Mouse (Mus musculus) midbrain, postnatal 0 days (tissue): Measurements from ENCODE around the gene Nup93. TPM values are rescaled to one million over a fixed set of nuclear protein-coding genes. Genes with fewer than 3 reads are reported as not detected.

Experiments used
- ATAC-seq: fragments of 200-750 bp; cut with Nextera tagmentation; 2 replicates; pipeline ENCODE4 v1.8.0; 2017; ENCODE audit warnings: moderate number of reproducible peaks, mild to moderate bottlenecking, moderate TSS enrichment, moderate library complexity; ENCODE audit not compliant: low FRiP score
- DNase-seq: peaks from one replicate; pipeline ENCODE4 v3.0.0-alpha.2; 2015; ENCODE audit warnings: low spot score
- H3K27ac ChIP-seq: fragments of 300-500 bp; sonication (generic); 2 replicates; pipeline ENCODE4 v1.5.1; 2014; ENCODE audit warnings: low read depth, mild to moderate bottlenecking, low read length, mixed read lengths
- H3K27me3 ChIP-seq: fragments of 300-500 bp; sonication (generic); 2 replicates; pipeline ENCODE4 v1.6.1; 2014; ENCODE audit warnings: low read length, control low read depth, mixed read lengths; ENCODE audit not compliant: insufficient read depth
- H3K36me3 ChIP-seq: fragments of 300-500 bp; sonication (generic); 2 replicates; pipeline ENCODE4 v1.6.1; 2014; ENCODE audit warnings: low read length, control low read depth, mixed read lengths; ENCODE audit not compliant: insufficient read depth
- H3K4me1 ChIP-seq: fragments of 300-500 bp; sonication (generic); 2 replicates; pipeline ENCODE4 v1.6.1; 2014; ENCODE audit warnings: mild to moderate bottlenecking, control low read depth, antibody characterized with exemption, low read length, mixed read lengths; ENCODE audit not compliant: insufficient read depth
- H3K4me2 ChIP-seq: fragments of 300-500 bp; sonication (generic); 2 replicates; pipeline ENCODE4 v1.6.1; 2014; ENCODE audit warnings: low read depth, mild to moderate bottlenecking, low read length, mixed read lengths; ENCODE audit not compliant: poor library complexity, severe bottlenecking
- H3K4me3 ChIP-seq: fragments of 300-500 bp; sonication (generic); 2 replicates; pipeline ENCODE4 v1.5.1; 2014; ENCODE audit warnings: low read depth, mild to moderate bottlenecking, low read length, moderate library complexity
- H3K9ac ChIP-seq: fragments of 300-500 bp; sonication (generic); replicated peaks from 2 replicates; pipeline ENCODE4 v1.6.1; 2014; ENCODE audit warnings: mild to moderate bottlenecking, low read length, moderate library complexity, mixed read lengths; ENCODE audit not compliant: poor library complexity, severe bottlenecking
- H3K9me3 ChIP-seq: fragments of 300-500 bp; sonication (generic); 2 replicates; pipeline ENCODE4 v1.6.1; 2016; ENCODE audit warnings: low read length, control low read depth
- CTCF ChIP-seq: IDR thresholded peaks from 2 replicates; pipeline ENCODE4 v1.5.1; 2016; ENCODE audit warnings: antibody characterized with exemption, mild to moderate bottlenecking
- WGBS: fragments of 180-500 bp; shearing (Covaris S2); extraction: QIAGEN DNeasy Blood & Tissue Kit; methylation state at CpG from one replicate; pipeline ENCODE4 v1.1.7; 2014; 5-methylcytosine and 5-hydroxymethylcytosine counted together
- polyA plus RNA-seq: library from polyadenylated mRNA; unstranded; fragments of >200 nt; fragmentation: Nextera tagmentation; extraction: Ambion mirVana; gene quantifications from 2 replicates; pipeline ENCODE4 v1.2.1, GENCODE M21; 2015
- total RNA-seq: library from RNA; depleted of rRNA; stranded (reverse); fragments of >200 nt; gene quantifications from 2 replicates; pipeline ENCODE4 v1.2.3, GENCODE M21; 2014

Gene Nup93
- total and polyA plus RNA-seq, 2 experiments from 2014 or later = 39.9 to 65.3 TPM

DNA sequence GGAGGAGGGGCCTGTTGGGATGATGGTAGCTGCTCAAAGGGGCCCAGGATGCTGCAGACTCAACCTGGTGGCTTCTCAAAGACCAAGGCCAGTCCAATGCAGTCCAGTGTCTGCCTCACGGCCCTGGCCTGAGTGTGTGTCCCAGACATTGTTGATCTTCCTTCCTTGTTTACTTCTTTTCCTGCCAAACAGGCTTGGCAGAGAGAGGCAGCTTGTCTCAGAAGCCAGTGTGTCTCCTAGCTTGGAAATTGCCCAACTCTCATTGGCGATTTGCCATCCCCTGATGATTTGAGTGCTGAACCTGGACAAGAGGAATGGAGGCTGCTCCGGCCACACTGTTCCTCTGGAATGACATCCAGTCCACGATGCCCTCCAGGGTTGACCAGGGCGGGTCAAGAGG, 144.2 kb downstream of the Nup93 start:
- H3K27me3 ChIP-seq = no peaks in the 10 kb centered on the region
- H3K4me3 ChIP-seq = no peak overlapping the region
- WGBS = 66% methylated on average over 5 of the region's 5 CpGs
- no peaks in the 10 kb centered on the region for H3K36me3 ChIP-seq
- no peak overlapping the region for H3K9ac ChIP-seq
- no peak for ATAC-seq
- no peak for TF ChIP-seq CTCF
- no peak overlapping the region for H3K4me2 ChIP-seq
- H3K4me1 ChIP-seq = no peaks in the 10 kb centered on the region
- peak; percentile 81 for DNase-seq
- no peak overlapping the region for H3K27ac ChIP-seq
- H3K9me3 ChIP-seq = no peaks in the 10 kb centered on the region

GRCm38 (mm10) chr8:94361774-94362431, 147.5 kb downstream of the Nup93 start:
- no peaks in the 10 kb centered on the region for H3K4me1 ChIP-seq
- H3K9ac ChIP-seq = no peak overlapping the region
- H3K9me3 ChIP-seq = no peaks in the 10 kb centered on the region
- no peak overlapping the region for H3K4me3 ChIP-seq
- WGBS = 88% methylated on average over 6 of the region's 6 CpGs
- TF ChIP-seq CTCF = no peak
- H3K27me3 ChIP-seq = no peaks in the 10 kb centered on the region
- no peak overlapping the region for H3K27ac ChIP-seq
- no peak for DNase-seq
- ATAC-seq = no peak
- H3K36me3 ChIP-seq = no peaks in the 10 kb centered on the region
- no peak overlapping the region for H3K4me2 ChIP-seq

GRCm38 (mm10) chr8:94362607-94363239, 148.4 kb downstream of the Nup93 start:
- WGBS = 87% methylated on average over 7 of the region's 7 CpGs
- ATAC-seq (no peak), DNase-seq (no peak)
- Histone ChIP-seq H3K27ac (no peak overlapping the region), H3K9me3 (no peaks in the 10 kb centered on the region), H3K27me3 (no peaks in the 10 kb centered on the region), H3K4me1 (no peaks in the 10 kb centered on the region), H3K9ac (no peak overlapping the region), H3K4me2 (no peak overlapping the region), H3K36me3 (no peaks in the 10 kb centered on the region), H3K4me3 (no peak overlapping the region)
- no peak for TF ChIP-seq CTCF

- no peaks in the 10 kb centered on the region for H3K36me3 ChIP-seq
- H3K4me1 ChIP-seq = no peaks in the 10 kb centered on the region
- no peaks in the 10 kb centered on the region for H3K27me3 ChIP-seq
- H3K4me2 ChIP-seq = no peak overlapping the region
- WGBS = 54% methylated on average over 4 of the region's 4 CpGs
- ATAC-seq = no peak
- TF ChIP-seq CTCF = no peak
- H3K9me3 ChIP-seq = no peaks in the 10 kb centered on the region
- H3K9ac ChIP-seq = no peak overlapping the region
- peak; percentile 41 for DNase-seq
- no peak overlapping the region for H3K27ac ChIP-seq
- H3K4me3 ChIP-seq = no peak overlapping the region
Measured at GRCm38 (mm10) chr8:94363288-94363688, 148.9 kb downstream of the Nup93 start.

DNA sequence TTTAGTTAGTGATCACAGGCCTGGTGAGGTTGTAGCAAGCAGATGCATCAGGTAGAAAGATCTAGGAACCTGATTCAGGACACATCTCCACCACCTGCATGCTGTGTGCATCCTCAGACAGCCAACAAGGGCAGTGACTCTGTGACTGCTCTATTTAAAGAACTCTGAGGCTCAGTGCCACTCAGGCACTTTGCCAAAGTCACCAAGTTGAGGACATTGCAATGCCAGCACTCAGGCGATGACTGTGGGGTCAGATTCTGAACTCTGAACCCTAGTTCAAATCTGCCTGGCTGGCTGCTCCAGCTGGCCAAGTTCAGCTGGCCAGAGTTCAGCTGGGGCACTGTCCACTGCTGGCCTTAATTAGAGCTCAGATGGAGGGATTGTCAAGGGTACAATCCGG, 149.5 kb downstream of the Nup93 start:
- H3K27me3 ChIP-seq = no peaks in the 10 kb centered on the region
- no peaks in the 10 kb centered on the region for H3K36me3 ChIP-seq
- H3K9ac ChIP-seq = no peak overlapping the region
- H3K27ac ChIP-seq = no peak overlapping the region
- no peaks in the 10 kb centered on the region for H3K4me1 ChIP-seq
- H3K9me3 ChIP-seq = no peaks in the 10 kb centered on the region
- ATAC-seq (no peak), DNase-seq (no peak)
- H3K4me2 ChIP-seq = no peak overlapping the region
- no peak for TF ChIP-seq CTCF
- 86% methylated on average over 2 of the region's 2 CpGs for whole genome bisulfite sequencing
- no peak overlapping the region for H3K4me3 ChIP-seq

GRCm38 (mm10) chr8:94364686-94365312, 150.4 kb downstream of the Nup93 start:
- H3K36me3 ChIP-seq = no peaks in the 10 kb centered on the region
- DNase-seq = no peak
- ATAC-seq = no peak
- no peak overlapping the region for H3K9ac ChIP-seq
- 92% methylated on average over 6 of the region's 6 CpGs for WGBS
- no peak overlapping the region for H3K27ac ChIP-seq
- H3K9me3 ChIP-seq = no peaks in the 10 kb centered on the region
- H3K27me3 ChIP-seq = no peaks in the 10 kb centered on the region
- no peak for TF ChIP-seq CTCF
- H3K4me3 ChIP-seq = no peak overlapping the region
- H3K4me1 ChIP-seq = no peaks in the 10 kb centered on the region
- H3K4me2 ChIP-seq = no peak overlapping the region
